Mouse (Mus musculus): Measurements from ENCODE around the gene Hnf4a. TPM values are rescaled to one million over a fixed set of nuclear protein-coding genes. Genes with fewer than 3 reads are reported as not detected.
A peak's percentile ranks its signal among the peaks of the same experiment; 100 is the strongest.

The Hnf4a gene
- total RNA-seq, 2 experiments from 2014 or later: not detected

- no peak for DNase-seq (ENCODE audit: low spot score in 2 of 2)
- intact Hi-C loops (cut with DNase I): no loop called here
Observed at GRCm38 (mm10) chr2:163583226-163584087, 76.8 kb downstream of the Hnf4a start.

GRCm38 (mm10) chr2:163584088-163584426, 77.4 kb downstream of the Hnf4a start:
- DNase-seq (ENCODE audit: low spot score in 2 of 2): no peak

DNA sequence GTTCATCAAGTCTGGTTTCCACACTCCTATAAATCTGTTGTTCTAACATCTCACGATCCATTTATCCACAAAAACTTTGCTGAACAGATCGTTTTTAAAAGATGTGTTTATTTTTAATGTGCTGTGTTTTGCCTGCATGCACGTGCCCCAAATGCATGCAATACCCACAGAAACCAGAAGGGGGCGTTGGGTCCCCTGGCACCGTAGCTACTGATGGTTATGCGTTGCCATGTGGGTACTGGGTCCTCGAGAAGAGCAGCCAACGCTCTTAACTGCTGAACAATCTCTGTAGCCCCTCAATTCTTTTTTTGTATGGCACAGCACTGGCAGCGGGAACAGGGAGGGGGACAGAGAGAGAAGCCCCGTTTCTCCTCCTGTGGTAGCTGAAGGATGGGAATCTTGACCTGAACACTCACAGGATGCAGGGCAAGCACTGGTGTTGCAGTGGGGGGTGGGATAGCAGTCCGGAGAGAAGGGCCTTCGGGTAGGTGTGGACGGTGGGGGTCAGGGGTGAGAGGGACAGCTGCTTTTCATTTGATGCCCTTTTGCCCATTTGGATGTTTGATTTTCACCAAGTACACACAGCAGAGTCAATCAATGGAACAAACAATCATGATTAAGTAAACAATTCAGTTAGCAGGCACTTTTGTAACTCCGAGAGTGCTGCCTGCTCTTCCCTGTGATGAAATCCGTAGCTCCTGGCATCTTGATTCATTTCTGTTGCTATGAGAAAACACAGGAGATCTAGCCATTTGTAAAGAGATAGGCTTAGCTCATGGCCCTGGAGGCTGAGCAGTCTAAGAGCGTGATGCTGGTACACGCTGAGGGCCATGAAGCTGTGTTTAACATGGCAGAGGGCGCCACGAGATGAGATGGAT, 80.0 kb downstream of the Hnf4a start:
- DNase-seq (ENCODE audit: low spot score in 2 of 2): no peak
- intact Hi-C loops (cut with DNase I): no loop called here

More at GRCm38 (mm10) chr2:163584088-163584426, 77.4 kb downstream of the Hnf4a start:
- intact Hi-C loops (cut with DNase I): no loop called here

DNA sequence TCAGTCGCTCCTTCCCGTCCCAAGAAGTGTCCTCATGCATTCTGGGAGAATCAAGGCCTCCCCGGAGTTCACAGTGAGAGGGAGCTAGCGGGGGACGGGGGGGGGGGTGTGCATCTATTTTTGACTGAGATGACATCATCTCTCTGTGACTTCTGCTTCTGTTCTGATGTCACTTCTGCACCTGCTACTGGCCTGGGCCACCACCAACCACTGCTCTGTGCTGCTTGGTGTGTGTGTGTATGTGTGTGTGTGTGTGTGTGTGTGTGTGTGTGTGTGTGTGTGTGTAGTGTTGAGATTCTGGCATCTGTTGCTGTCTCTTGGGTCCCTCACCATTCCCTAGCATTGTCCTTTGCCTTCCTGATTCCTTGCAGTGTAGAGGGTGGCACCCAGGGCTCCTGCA, 80.9 kb downstream of the Hnf4a start:
- intact Hi-C loops (cut with DNase I): no loop called here
- DNase-seq (ENCODE audit: low spot score in 2 of 2): no peak

DNA sequence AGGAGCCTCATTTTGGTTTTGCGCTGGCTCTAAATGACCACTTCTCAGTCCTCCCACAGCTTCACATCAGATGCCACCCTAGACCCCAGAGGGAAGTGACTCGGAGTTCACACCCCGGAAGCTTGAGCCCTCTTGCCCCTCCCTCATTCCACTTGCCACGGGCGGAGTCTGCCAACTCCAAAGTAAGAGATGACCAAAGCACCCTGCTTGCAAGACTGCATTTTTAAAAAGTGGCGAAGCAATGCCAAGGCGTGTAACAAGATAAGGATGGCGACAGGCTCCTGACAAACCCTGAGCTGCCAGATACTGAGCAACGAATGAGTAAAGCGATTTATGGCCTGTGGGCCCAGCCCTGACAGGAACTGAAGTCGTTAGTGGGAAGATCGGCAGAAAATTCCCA, 83.6 kb downstream of the Hnf4a start:
- intact Hi-C loops (cut with DNase I): no loop called here
- no peak for DNase-seq (ENCODE audit: low spot score in 2 of 2)

- intact Hi-C loops (cut with DNase I): no loop called here
- DNase-seq (ENCODE audit: low spot score in 2 of 2): no peak
Observed at GRCm38 (mm10) chr2:163590996-163591395, 84.4 kb downstream of the Hnf4a start.

DNA sequence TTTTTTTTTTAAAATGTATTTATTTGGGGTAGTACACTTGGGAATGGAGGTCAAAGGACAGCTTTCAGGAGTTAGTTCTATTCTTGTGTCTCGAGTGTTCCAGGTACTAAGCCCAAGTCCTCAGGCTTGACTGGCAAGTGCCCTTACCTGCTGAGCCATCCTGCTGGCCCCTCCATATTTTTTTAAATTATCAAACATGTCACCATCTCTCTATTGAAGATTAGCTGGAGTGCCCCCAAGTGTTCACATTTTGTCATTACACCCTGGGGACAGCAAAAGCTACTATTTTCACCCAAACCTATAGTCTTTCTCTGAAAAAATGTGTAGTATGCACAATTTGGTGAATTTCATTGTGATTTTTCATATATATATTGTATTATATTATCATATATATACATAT, 85.5 kb downstream of the Hnf4a start:
- intact Hi-C loops (cut with DNase I): no loop called here
- no peak for DNase-seq (ENCODE audit: low spot score in 2 of 2)

GRCm38 (mm10) chr2:163593636-163594282, 87.2 kb downstream of the Hnf4a start:
- no peak for DNase-seq (ENCODE audit: low spot score in 2 of 2)
- intact Hi-C loops (cut with DNase I): no loop called here

DNA sequence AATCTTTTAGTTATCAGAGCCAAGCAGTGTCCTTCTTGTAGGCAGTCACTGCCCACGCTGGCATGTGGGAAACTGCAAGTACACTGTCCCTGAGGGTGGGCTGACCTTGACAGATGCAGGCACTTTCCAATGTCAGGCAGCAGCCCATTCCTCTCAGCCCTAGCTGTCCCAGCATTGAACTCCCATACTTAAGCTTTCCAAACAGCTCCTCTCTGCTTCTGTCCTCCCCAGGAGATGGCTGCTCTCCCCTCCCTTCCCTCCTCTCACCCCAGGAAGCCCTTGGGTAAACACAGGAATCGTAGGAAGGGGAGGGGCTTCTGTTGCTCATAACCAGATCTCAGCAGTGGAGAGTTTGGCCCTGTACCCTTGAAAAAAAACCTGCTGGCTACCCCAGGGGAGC, 88.5 kb downstream of the Hnf4a start:
- no peak for DNase-seq (ENCODE audit: low spot score in 2 of 2)
- intact Hi-C loops (cut with DNase I): no loop called here

DNA sequence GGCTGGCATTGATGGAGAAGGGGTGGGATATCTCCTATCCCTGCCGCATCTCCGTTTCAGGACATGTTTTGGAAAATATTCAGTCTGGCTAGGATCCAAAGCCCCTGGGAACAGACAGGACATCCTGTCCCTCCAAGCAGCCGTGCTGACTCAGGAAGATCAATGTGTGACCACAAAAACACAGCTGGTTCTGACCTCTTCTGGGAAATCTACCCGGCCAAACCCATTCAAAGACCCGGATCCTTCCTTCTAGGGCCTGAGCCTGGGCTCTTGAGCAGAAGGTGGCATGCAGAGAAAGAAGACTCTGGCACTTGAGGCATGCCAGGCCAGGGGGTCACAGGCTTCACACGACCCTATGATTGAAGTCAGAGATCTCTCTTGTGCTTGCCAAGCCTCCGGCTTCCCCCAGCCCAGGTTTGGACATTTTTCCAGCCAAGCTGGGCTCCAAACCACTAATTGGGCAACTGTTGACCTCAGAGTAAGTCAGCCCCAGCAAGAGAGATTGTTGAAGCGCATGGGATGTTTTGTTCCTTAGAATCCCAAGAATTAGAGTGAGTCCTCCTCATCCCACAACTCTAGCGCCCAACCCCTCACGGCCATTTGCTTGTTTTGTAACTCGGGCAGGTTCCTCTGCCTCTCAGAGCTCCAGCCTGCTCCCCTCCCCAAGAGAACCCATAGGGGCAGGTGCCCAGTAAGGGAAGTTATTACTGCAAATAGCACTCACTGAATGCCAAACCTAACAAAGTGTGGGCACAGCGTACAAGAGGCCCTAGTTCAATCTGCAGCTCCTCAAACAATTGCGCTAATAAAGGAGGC, 89.7 kb downstream of the Hnf4a start:
- intact Hi-C loops (cut with DNase I): no loop called here
- no peak for DNase-seq (ENCODE audit: low spot score in 2 of 2)

DNA sequence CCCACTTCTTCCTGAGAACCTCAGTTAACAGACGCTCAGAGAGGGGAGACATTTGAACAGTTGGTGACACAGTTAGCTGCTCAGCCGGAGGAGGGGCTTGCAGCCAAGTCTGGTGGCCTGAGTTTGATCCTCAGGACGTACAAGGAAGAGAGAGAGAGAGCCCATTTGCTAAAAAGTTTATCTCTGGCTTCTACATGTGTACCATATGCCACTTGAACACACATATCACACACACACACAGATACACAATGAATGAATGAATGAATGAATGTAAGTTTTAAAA, 90.2 kb downstream of the Hnf4a start:
- no peak for DNase-seq (ENCODE audit: low spot score in 2 of 2)
- intact Hi-C loops (cut with DNase I): no loop called here

- intact Hi-C loops (cut with DNase I): no loop called here
- no peak for DNase-seq (ENCODE audit: low spot score in 2 of 2)
Observed at GRCm38 (mm10) chr2:163597661-163598060, 91.1 kb downstream of the Hnf4a start.

GRCm38 (mm10) chr2:163599226-163599625, 92.6 kb downstream of the Hnf4a start:
- intact Hi-C loops (cut with DNase I): loop anchor here (1.0 kb wide), 1 partner anchor 67 kb away; no protein-coding TSS in a partner anchor
- DNase-seq (ENCODE audit: low spot score in 2 of 2): peak in 1 of 2 experiments; percentile 50

DNA sequence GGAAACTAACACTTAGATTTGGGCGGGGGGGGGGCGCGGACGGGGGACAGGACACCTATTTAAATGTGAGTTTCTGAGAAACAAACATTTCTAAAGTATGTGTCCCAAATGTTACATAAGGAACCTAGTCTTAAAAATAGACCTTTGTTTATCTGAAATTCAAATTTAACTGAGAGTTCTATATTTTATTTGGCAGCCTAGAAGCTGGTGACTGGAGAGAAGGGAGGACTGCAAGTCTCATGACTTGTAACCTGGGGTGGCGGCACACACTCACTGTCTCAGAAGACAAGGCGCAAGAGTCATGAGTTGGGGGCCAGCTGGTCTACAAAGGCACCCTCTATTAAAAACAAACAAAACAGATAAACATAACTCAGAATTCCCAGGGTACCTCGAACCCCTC, 94.5 kb downstream of the Hnf4a start:
- no peak for DNase-seq (ENCODE audit: low spot score in 2 of 2)

GRCm38 (mm10) chr2:163601712-163602100, 95.1 kb downstream of the Hnf4a start:
- intact Hi-C loops (cut with DNase I): loop anchor here (1.0 kb wide), 1 partner anchor 118 kb away; no protein-coding TSS in a partner anchor
- no peak for DNase-seq (ENCODE audit: low spot score in 2 of 2)

More for the DNA sequence above, 94.5 kb downstream of the Hnf4a start:
- intact Hi-C loops (cut with DNase I): no loop called here

DNA sequence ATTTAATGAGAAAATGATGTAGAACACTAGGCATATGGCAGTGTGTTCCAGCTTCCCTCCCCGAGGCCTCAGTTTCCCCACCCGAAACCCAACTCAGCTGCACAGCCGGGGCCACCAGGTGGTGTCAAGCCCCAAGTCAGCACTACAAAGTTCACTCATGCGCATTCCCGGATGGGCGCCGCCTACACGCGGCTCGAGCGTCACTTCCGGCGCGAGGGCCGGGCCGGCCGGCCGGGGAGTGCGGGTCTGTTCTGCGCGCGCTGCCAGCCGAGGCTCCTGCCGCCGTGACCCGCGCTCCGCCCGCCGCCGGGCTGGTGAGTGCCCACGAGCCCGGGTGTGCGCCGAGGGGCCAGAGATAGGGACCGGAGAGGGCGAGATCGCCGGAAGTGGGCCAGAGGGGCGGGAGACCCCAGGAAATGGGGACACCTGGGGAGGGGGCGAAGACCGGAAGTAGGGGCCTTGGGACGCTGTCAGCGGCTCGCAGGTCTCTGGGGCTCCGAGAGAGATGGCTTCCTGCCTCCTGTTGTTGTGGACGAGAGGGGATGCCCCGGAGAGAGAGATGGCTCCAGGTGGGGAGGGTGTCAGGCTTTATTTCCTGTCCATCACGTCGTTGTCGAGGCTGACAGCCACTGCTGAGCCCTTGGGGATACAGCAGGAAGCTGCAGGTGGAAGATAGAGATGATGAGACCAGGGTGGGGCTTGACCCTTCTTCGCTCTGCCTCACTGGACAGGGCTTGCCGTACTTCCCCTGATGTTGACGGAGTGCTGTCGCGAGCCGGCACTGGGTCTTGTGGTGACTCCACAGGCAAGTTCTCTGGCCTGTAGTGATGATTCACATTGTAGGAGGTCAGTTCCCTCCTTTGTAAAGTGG, 95.7 kb downstream of the Hnf4a start, which contains the start of gene Ttpal:
Gene Ttpal, plus strand, starts transcription at position 214 of the 871 bp plus-strand sequence.
- DNase-seq (ENCODE audit: low spot score in 2 of 2): peak; percentile 86 to 89
- intact Hi-C loops (cut with DNase I): loop anchor here (1.0 kb wide), 1 partner anchor 117 kb away; no protein-coding TSS in a partner anchor

DNA sequence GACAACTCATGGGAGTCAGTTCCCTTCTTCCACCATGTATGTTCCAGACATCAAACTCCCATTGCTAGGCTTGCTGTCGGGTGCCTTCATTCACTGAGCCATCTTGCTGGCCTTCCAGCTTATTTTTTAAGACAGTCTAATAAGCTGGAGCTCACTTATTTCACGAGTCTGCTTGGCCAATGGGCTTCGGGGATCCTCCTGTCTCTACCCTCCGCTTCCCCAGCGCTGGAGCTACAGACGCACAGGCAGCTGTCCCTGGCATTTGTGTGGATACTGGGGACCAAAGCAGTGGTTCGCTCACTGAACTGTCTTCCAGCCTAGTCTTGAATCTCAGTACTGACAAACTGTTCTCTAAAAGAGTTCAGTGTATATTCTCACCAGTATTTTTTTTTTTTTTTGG, 99.6 kb downstream of the Hnf4a start:
- intact Hi-C loops (cut with DNase I): no loop called here
- no peak for DNase-seq (ENCODE audit: low spot score in 2 of 2)

DNA sequence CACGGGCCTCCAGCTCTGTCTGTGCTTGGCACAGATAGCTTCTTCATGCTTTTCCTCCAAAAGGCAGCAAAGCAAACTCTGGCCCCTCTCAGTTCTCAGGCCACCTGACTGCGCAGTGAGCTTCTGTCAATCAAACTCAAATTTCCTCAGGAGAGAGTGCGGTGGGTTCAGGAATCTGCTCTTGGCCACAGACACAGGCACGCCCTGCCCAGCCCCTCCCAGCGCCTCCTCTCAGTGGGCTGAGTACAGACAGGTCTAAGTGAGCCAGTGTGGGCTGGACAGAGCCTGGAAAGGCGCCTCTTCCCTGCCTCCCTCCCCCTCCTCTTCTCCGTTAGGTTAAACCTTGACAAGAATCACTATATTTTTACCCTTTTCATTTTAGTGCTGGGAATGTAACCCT, 101.4 kb downstream of the Hnf4a start:
- no peak for DNase-seq (ENCODE audit: low spot score in 2 of 2)
- intact Hi-C loops (cut with DNase I): no loop called here
